Mouse (Mus musculus): ENCODE measurements at regions not wholly inside any gene's neighbourhood (a gene's known extent, or its start where the extent isn't known, plus 50 kb on each side); places are given as distances from the start of the nearest gene placed in this dataset.

GRCm38 (mm10) chr3:66501865-66502264 lies 205.2 kb upstream of the Veph1 start:
- H3K4me1 ChIP-seq (ENCODE audit: insufficient read depth, low read length): 0 out of 2 replicates have a peak, but pooled peaks cover 2% of the 10 kb centered on the region
- no peak overlapping the region for H3K4me2 ChIP-seq (ENCODE audit: low read depth, low read length, poor library complexity, severe bottlenecking)
- H3K27me3 ChIP-seq (ENCODE audit: insufficient read depth, low read length): no peaks in the 10 kb centered on the region
- 78% methylated on average over 4 of the region's 4 CpGs for WGBS
- no peak overlapping the region for H3K27ac ChIP-seq (ENCODE audit: low read depth, low read length)
- H3K36me3 ChIP-seq (ENCODE audit: insufficient read depth, low read length): no peaks in the 10 kb centered on the region
- TF ChIP-seq CTCF (IDR thresholded peaks at IDR 0.05): no peak
- ATAC-seq (ENCODE audit: low FRiP score) (no peak), DNase-seq (ENCODE audit: low spot score) (no peak)
- no peaks in the 10 kb centered on the region for H3K9me3 ChIP-seq (ENCODE audit: low read length)
- H3K9ac ChIP-seq (replicated peaks; ENCODE audit: low read length, poor library complexity, severe bottlenecking): no peak overlapping the region
- H3K4me3 ChIP-seq (ENCODE audit: low read depth, low read length): no peak overlapping the region

- WGBS: 76% methylated on average over 2 of the region's 2 CpGs
- no peak for DNase-seq (ENCODE audit: low spot score)
- H3K4me3 ChIP-seq (ENCODE audit: low read depth, low read length): no peak overlapping the region
- H3K9me3 ChIP-seq (ENCODE audit: low read length): no peaks in the 10 kb centered on the region
- H3K36me3 ChIP-seq (ENCODE audit: insufficient read depth, low read length): no peaks in the 10 kb centered on the region
- no peak overlapping the region for H3K4me2 ChIP-seq (ENCODE audit: low read depth, low read length, poor library complexity, severe bottlenecking)
- H3K4me1 ChIP-seq (ENCODE audit: insufficient read depth, low read length): no peaks in the 10 kb centered on the region
- H3K9ac ChIP-seq (replicated peaks; ENCODE audit: low read length, poor library complexity, severe bottlenecking): no peak overlapping the region
- no peak for TF ChIP-seq CTCF (IDR thresholded peaks at IDR 0.05)
- no peak overlapping the region for H3K27ac ChIP-seq (ENCODE audit: low read depth, low read length)
- no peaks in the 10 kb centered on the region for H3K27me3 ChIP-seq (ENCODE audit: insufficient read depth, low read length)
- ATAC-seq (ENCODE audit: low FRiP score): no peak
These were observed 197.9 kb upstream of the Veph1 start for GRCm38 (mm10) chr3:66494442-66495113.

GRCm38 (mm10) chr3:66490696-66491357 lies 194.2 kb upstream of the Veph1 start:
- Histone ChIP-seq H3K9me3 (ENCODE audit: low read length) (no peaks in the 10 kb centered on the region), H3K9ac (replicated peaks; ENCODE audit: low read length, poor library complexity, severe bottlenecking) (no peak overlapping the region), H3K36me3 (ENCODE audit: insufficient read depth, low read length) (no peaks in the 10 kb centered on the region), H3K27me3 (ENCODE audit: insufficient read depth, low read length) (no peaks in the 10 kb centered on the region), H3K4me1 (ENCODE audit: insufficient read depth, low read length) (no peaks in the 10 kb centered on the region), H3K27ac (ENCODE audit: low read depth, low read length) (no peak overlapping the region), H3K4me3 (ENCODE audit: low read depth, low read length) (no peak overlapping the region), H3K4me2 (ENCODE audit: low read depth, low read length, poor library complexity, severe bottlenecking) (no peak overlapping the region)
- TF ChIP-seq CTCF (IDR thresholded peaks at IDR 0.05): no peak
- DNase-seq (ENCODE audit: low spot score) (no peak), ATAC-seq (ENCODE audit: low FRiP score) (no peak)
- 8% methylated on average over 6 of the region's 6 CpGs for WGBS

GRCm38 (mm10) chr3:66488724-66489123 lies 192.1 kb upstream of the Veph1 start:
- no peak for TF ChIP-seq CTCF (IDR thresholded peaks at IDR 0.05)
- DNase-seq (ENCODE audit: low spot score) (peak; percentile 31), ATAC-seq (ENCODE audit: low FRiP score) (no peak)
- Histone ChIP-seq H3K4me1 (ENCODE audit: insufficient read depth, low read length) (no peaks in the 10 kb centered on the region), H3K27me3 (ENCODE audit: insufficient read depth, low read length) (no peaks in the 10 kb centered on the region), H3K36me3 (ENCODE audit: insufficient read depth, low read length) (no peaks in the 10 kb centered on the region), H3K27ac (ENCODE audit: low read depth, low read length) (no peak overlapping the region), H3K4me2 (ENCODE audit: low read depth, low read length, poor library complexity, severe bottlenecking) (no peak overlapping the region), H3K9me3 (ENCODE audit: low read length) (no peaks in the 10 kb centered on the region), H3K4me3 (ENCODE audit: low read depth, low read length) (no peak overlapping the region), H3K9ac (replicated peaks; ENCODE audit: low read length, poor library complexity, severe bottlenecking) (no peak overlapping the region)
- 47% methylated on average over 7 of the region's 7 CpGs for WGBS

- H3K4me2 ChIP-seq (ENCODE audit: low read depth, low read length, poor library complexity, severe bottlenecking): no peak overlapping the region
- H3K27me3 ChIP-seq (ENCODE audit: insufficient read depth, low read length): no peaks in the 10 kb centered on the region
- H3K36me3 ChIP-seq (ENCODE audit: insufficient read depth, low read length): no peaks in the 10 kb centered on the region
- no peak overlapping the region for H3K4me3 ChIP-seq (ENCODE audit: low read depth, low read length)
- no peak for DNase-seq (ENCODE audit: low spot score)
- no peaks in the 10 kb centered on the region for H3K9me3 ChIP-seq (ENCODE audit: low read length)
- H3K4me1 ChIP-seq (ENCODE audit: insufficient read depth, low read length): no peaks in the 10 kb centered on the region
- no peak for ATAC-seq (ENCODE audit: low FRiP score)
- no peak overlapping the region for H3K27ac ChIP-seq (ENCODE audit: low read depth, low read length)
- no peak overlapping the region for H3K9ac ChIP-seq (replicated peaks; ENCODE audit: low read length, poor library complexity, severe bottlenecking)
- TF ChIP-seq CTCF (IDR thresholded peaks at IDR 0.05): no peak
These were observed 190.0 kb upstream of the Veph1 start for GRCm38 (mm10) chr3:66486658-66487057.

GRCm38 (mm10) chr3:66486184-66486583 lies 189.5 kb upstream of the Veph1 start:
- H3K36me3 ChIP-seq (ENCODE audit: insufficient read depth, low read length): no peaks in the 10 kb centered on the region
- H3K9me3 ChIP-seq (ENCODE audit: low read length): no peaks in the 10 kb centered on the region
- no peaks in the 10 kb centered on the region for H3K4me1 ChIP-seq (ENCODE audit: insufficient read depth, low read length)
- H3K27me3 ChIP-seq (ENCODE audit: insufficient read depth, low read length): no peaks in the 10 kb centered on the region
- H3K27ac ChIP-seq (ENCODE audit: low read depth, low read length): no peak overlapping the region
- no peak for TF ChIP-seq CTCF (IDR thresholded peaks at IDR 0.05)
- H3K4me2 ChIP-seq (ENCODE audit: low read depth, low read length, poor library complexity, severe bottlenecking): no peak overlapping the region
- no peak overlapping the region for H3K9ac ChIP-seq (replicated peaks; ENCODE audit: low read length, poor library complexity, severe bottlenecking)
- no peak for ATAC-seq (ENCODE audit: low FRiP score)
- DNase-seq (ENCODE audit: low spot score): no peak
- WGBS: 95% methylated on average over 1 of the region's 1 CpGs
- H3K4me3 ChIP-seq (ENCODE audit: low read depth, low read length): no peak overlapping the region

Data from midbrain, postnatal 0 days (tissue).